Mouse (Mus musculus) heart, adult 2 months (tissue): ENCODE results near the gene Abca4. TPM values are rescaled to one million over a fixed set of nuclear protein-coding genes. Genes with fewer than 3 reads are reported as not detected.

Experiments used
- DNase-seq, 2 experiments: peaks; one replicate each; pipeline ENCODE4 v3.0.0; 2021
- H3K27ac ChIP-seq: fragments of 200-600 bp; 2 replicates; pipeline ENCODE4 v1.8.1; 2022
- H3K27me3 ChIP-seq: fragments of 200-500 bp; 2 replicates; pipeline ENCODE4 v1.6.1; 2012; ENCODE audit warnings: mild to moderate bottlenecking, low read length, inconsistent platforms, mixed read lengths; ENCODE audit not compliant: control insufficient read depth, insufficient read depth
- H3K36me3 ChIP-seq: fragments of 200-500 bp; 2 replicates; pipeline ENCODE4 v1.6.1; 2012; ENCODE audit warnings: low read length, inconsistent platforms; ENCODE audit not compliant: control insufficient read depth, insufficient read depth
- H3K4me1 ChIP-seq: fragments of 200-500 bp; 2 replicates; pipeline ENCODE4 v1.6.1; 2011; ENCODE audit warnings: low read length; ENCODE audit not compliant: control insufficient read depth, insufficient read depth
- H3K4me3 ChIP-seq: fragments of 200-600 bp; 2 replicates; pipeline ENCODE4 v1.8.1; 2022
- H3K79me2 ChIP-seq: fragments of 200-500 bp; replicated peaks from 2 replicates; pipeline ENCODE4 v1.6.1; 2012; ENCODE audit warnings: mild to moderate bottlenecking, inconsistent platforms, low read length, moderate library complexity, mixed read lengths; ENCODE audit not compliant: control insufficient read depth, insufficient read depth
- H3K9ac ChIP-seq: fragments of 200-500 bp; 2 replicates; pipeline ENCODE4 v1.6.1; 2012; ENCODE audit warnings: low read depth, mild to moderate bottlenecking, control low read depth, inconsistent platforms, low read length, mixed read lengths
- CTCF ChIP-seq: fragments of 200-600 bp; IDR thresholded peaks from 2 replicates; pipeline ENCODE4 v1.8.1; 2022; ENCODE audit warnings: antibody characterized with exemption, mild to moderate bottlenecking, moderate library complexity
- EP300 ChIP-seq: fragments of 200-500 bp; IDR thresholded peaks from 2 replicates; pipeline ENCODE4 v1.6.1; 2011; ENCODE audit warnings: low read depth, low read length, control low read depth; ENCODE audit not compliant: insufficient read depth
- POLR2A ChIP-seq: fragments of 200-500 bp; IDR thresholded peaks from 2 replicates; pipeline ENCODE4 v1.6.1; 2011; ENCODE audit warnings: mild to moderate bottlenecking, low read depth, low read length, control low read depth; ENCODE audit not compliant: insufficient read depth
- WGBS: fragments of 180-500 bp; shearing (Covaris S2); methylation state at CpG from one replicate; pipeline ENCODE4 v1.1.7; 2018; 5-methylcytosine and 5-hydroxymethylcytosine counted together
- intact Hi-C: fragments of 180-260 bp; cut with DNase I; formaldehyde crosslinking; loops from one replicate; pipeline ENCODE4 v1.15.1; 2025
- polyA plus RNA-seq: library from polyadenylated mRNA; depleted of rRNA; stranded (reverse); fragments of >200 nt; gene quantifications from 2 replicates; pipeline ENCODE4 v1.2.3, GENCODE M21; 2012
- total RNA-seq, 2 experiments: library from RNA; stranded (reverse); gene quantifications; 2 replicates each; pipeline ENCODE4 v1.2.3; 2021

Abca4 gene
- total and polyA plus RNA-seq, 3 experiments = 1.6 to 2.6 (median 2.3) TPM

- WGBS = 81% methylated on average over 6 of the region's 6 CpGs
- no peak for DNase-seq
- no peak overlapping the region for H3K4me3 ChIP-seq
- H3K36me3 ChIP-seq = no peaks in the 10 kb centered on the region
- H3K9ac ChIP-seq = no peak overlapping the region
- TF ChIP-seq EP300 = no peak
- TF ChIP-seq POLR2A = no peak
- TF ChIP-seq CTCF = no peak
- H3K79me2 ChIP-seq = no peaks in the 10 kb centered on the region
- intact Hi-C loops = no loop called here
- no peak overlapping the region for H3K27ac ChIP-seq
- H3K27me3 ChIP-seq = no peaks in the 10 kb centered on the region
- H3K4me1 ChIP-seq = no peaks in the 10 kb centered on the region
These were observed 131.8 kb downstream of the Abca4 start for GRCm38 (mm10) chr3:122176018-122176417.

GRCm38 (mm10) chr3:122176706-122177390 is 132.6 kb downstream of the Abca4 start:
- H3K27me3 ChIP-seq = no peaks in the 10 kb centered on the region
- no peaks in the 10 kb centered on the region for H3K79me2 ChIP-seq
- no peak overlapping the region for H3K27ac ChIP-seq
- H3K4me1 ChIP-seq = no peaks in the 10 kb centered on the region
- H3K9ac ChIP-seq = no peak overlapping the region
- WGBS = 76% methylated on average over 8 of the region's 8 CpGs
- H3K4me3 ChIP-seq = no peak overlapping the region
- no peaks in the 10 kb centered on the region for H3K36me3 ChIP-seq
- intact Hi-C loops = no loop called here
- DNase-seq = no peak
- no peak for TF ChIP-seq POLR2A
- no peak for TF ChIP-seq CTCF
- no peak for TF ChIP-seq EP300

- no peak overlapping the region for H3K4me3 ChIP-seq
- intact Hi-C loops = no loop called here
- no peaks in the 10 kb centered on the region for H3K79me2 ChIP-seq
- H3K9ac ChIP-seq = no peak overlapping the region
- DNase-seq = no peak
- TF ChIP-seq CTCF (peak; percentile 41), POLR2A (no peak)
- H3K27me3 ChIP-seq = no peaks in the 10 kb centered on the region
- no peaks in the 10 kb centered on the region for H3K36me3 ChIP-seq
- H3K27ac ChIP-seq = no peak overlapping the region
- no peaks in the 10 kb centered on the region for H3K4me1 ChIP-seq
- WGBS = 62% methylated on average over 11 of the region's 11 CpGs
These were observed 139.9 kb downstream of the Abca4 start for GRCm38 (mm10) chr3:122184109-122184508.

GRCm38 (mm10) chr3:122186975-122187374 is 142.7 kb downstream of the Abca4 start:
- WGBS = 52% methylated on average over 1 of the region's 1 CpGs
- Histone ChIP-seq H3K4me1 (no peaks in the 10 kb centered on the region), H3K79me2 (no peaks in the 10 kb centered on the region), H3K36me3 (no peaks in the 10 kb centered on the region), H3K27me3 (no peaks in the 10 kb centered on the region; the same call in 1 of the 2 replicates), H3K27ac (no peak overlapping the region), H3K9ac (no peak overlapping the region), H3K4me3 (no peak overlapping the region)
- no peak for DNase-seq
- TF ChIP-seq POLR2A = no peak
- no peak for TF ChIP-seq CTCF
- TF ChIP-seq EP300 = no peak
- intact Hi-C loops = no loop called here

- intact Hi-C loops = no loop called here
- H3K27ac ChIP-seq = no peak overlapping the region
- DNase-seq = no peak
- H3K4me1 ChIP-seq = no peaks in the 10 kb centered on the region
- TF ChIP-seq POLR2A = no peak
- H3K4me3 ChIP-seq = no peak overlapping the region
- H3K36me3 ChIP-seq = no peaks in the 10 kb centered on the region
- 76% methylated on average over 4 of the region's 4 CpGs for whole genome bisulfite sequencing
- no peaks in the 10 kb centered on the region for H3K79me2 ChIP-seq
- no peaks in the 10 kb centered on the region for H3K27me3 ChIP-seq
- no peak overlapping the region for H3K9ac ChIP-seq
These were observed 152.5 kb downstream of the Abca4 start for GRCm38 (mm10) chr3:122196621-122197298.

- intact Hi-C loops = no loop called here
- Histone ChIP-seq H3K4me3 (no peak overlapping the region), H3K27me3 (no peaks in the 10 kb centered on the region), H3K9ac (no peak overlapping the region), H3K4me1 (no peaks in the 10 kb centered on the region), H3K27ac (no peak overlapping the region), H3K79me2 (no peaks in the 10 kb centered on the region), H3K36me3 (no peaks in the 10 kb centered on the region)
- TF ChIP-seq POLR2A = no peak
- no peak for TF ChIP-seq CTCF
- no peak for DNase-seq
- WGBS = 57% methylated on average over 2 of the region's 2 CpGs
These were observed 154.3 kb downstream of the Abca4 start for GRCm38 (mm10) chr3:122198532-122198931.
